Mouse (Mus musculus): ENCODE data around the gene Zfp518b.
A peak's percentile ranks its signal among the peaks of the same experiment; 100 is the strongest.

The Zfp518b gene

GRCm38 (mm10) chr5:38684164-38684911 is at the start of gene Zfp518b:
Zfp518b (minus strand) TSS chr5:38684826.
- DNase-seq (ENCODE audit: low read depth in 1 of 2, low spot score in 2 of 2) = peak; percentile 4 to 25

- no peak for DNase-seq (ENCODE audit: low read depth in 1 of 2, low spot score in 2 of 2)
Observed at GRCm38 (mm10) chr5:38708940-38709581, 24.4 kb upstream of the Zfp518b start.

- no peak for DNase-seq (ENCODE audit: low read depth in 1 of 2, low spot score in 2 of 2)
Observed at GRCm38 (mm10) chr5:38707364-38708075, 22.9 kb upstream of the Zfp518b start.

GRCm38 (mm10) chr5:38702941-38703340 is 18.3 kb upstream of the Zfp518b start:
- no peak for DNase-seq (ENCODE audit: low read depth in 1 of 2, low spot score in 2 of 2)

GRCm38 (mm10) chr5:38702091-38702490 is 17.5 kb upstream of the Zfp518b start:
- no peak for DNase-seq (ENCODE audit: low read depth in 1 of 2, low spot score in 2 of 2)

- no peak for DNase-seq (ENCODE audit: low read depth in 1 of 2, low spot score in 2 of 2)
Observed at GRCm38 (mm10) chr5:38698466-38698865, 13.8 kb upstream of the Zfp518b start.

- DNase-seq (ENCODE audit: low read depth in 1 of 2, low spot score in 2 of 2) = no peak
Observed at GRCm38 (mm10) chr5:38698046-38698445, 13.4 kb upstream of the Zfp518b start.

- no peak for DNase-seq (ENCODE audit: low read depth in 1 of 2, low spot score in 2 of 2)
Observed at GRCm38 (mm10) chr5:38696616-38697375, 12.2 kb upstream of the Zfp518b start.

- no peak for DNase-seq (ENCODE audit: low read depth in 1 of 2, low spot score in 2 of 2)
Observed at GRCm38 (mm10) chr5:38692859-38693258, 8.2 kb upstream of the Zfp518b start.

GRCm38 (mm10) chr5:38689186-38689585 is 4.6 kb upstream of the Zfp518b start:
- no peak for DNase-seq (ENCODE audit: low read depth in 1 of 2, low spot score in 2 of 2)

- DNase-seq (ENCODE audit: low read depth in 1 of 2, low spot score in 2 of 2) = no peak
Observed at GRCm38 (mm10) chr5:38687694-38688093, 3.1 kb upstream of the Zfp518b start.

- DNase-seq (ENCODE audit: low read depth in 1 of 2, low spot score in 2 of 2) = no peak
Observed at GRCm38 (mm10) chr5:38658836-38659235, 25.8 kb downstream of the Zfp518b start.

- DNase-seq (ENCODE audit: low read depth in 1 of 2, low spot score in 2 of 2) = no peak
Observed at GRCm38 (mm10) chr5:38656204-38656603, 28.4 kb downstream of the Zfp518b start.

- DNase-seq (ENCODE audit: low read depth in 1 of 2, low spot score in 2 of 2) = no peak
Observed at GRCm38 (mm10) chr5:38655421-38655928, 29.2 kb downstream of the Zfp518b start.

- no peak for DNase-seq (ENCODE audit: low read depth in 1 of 2, low spot score in 2 of 2)
Observed at GRCm38 (mm10) chr5:38654571-38654970, 30.1 kb downstream of the Zfp518b start.

GRCm38 (mm10) chr5:38653101-38653500 is 31.5 kb downstream of the Zfp518b start:
- no peak for DNase-seq (ENCODE audit: low read depth in 1 of 2, low spot score in 2 of 2)

GRCm38 (mm10) chr5:38651455-38651854 is 33.2 kb downstream of the Zfp518b start:
- DNase-seq (ENCODE audit: low read depth in 1 of 2, low spot score in 2 of 2) = no peak

GRCm38 (mm10) chr5:38641526-38641925 is 43.1 kb downstream of the Zfp518b start:
- DNase-seq (ENCODE audit: low read depth in 1 of 2, low spot score in 2 of 2) = no peak

- DNase-seq (ENCODE audit: low read depth in 1 of 2, low spot score in 2 of 2) = no peak
Observed at GRCm38 (mm10) chr5:38636301-38636749, 48.3 kb downstream of the Zfp518b start.

GRCm38 (mm10) chr5:38635696-38636095 is 48.9 kb downstream of the Zfp518b start:
- DNase-seq (ENCODE audit: low read depth in 1 of 2, low spot score in 2 of 2) = no peak

Measured in monocyte, adult 2 months (primary cell).